Mouse (Mus musculus): ENCODE measurements around the gene Il27ra.

Gene Il27ra

DNA sequence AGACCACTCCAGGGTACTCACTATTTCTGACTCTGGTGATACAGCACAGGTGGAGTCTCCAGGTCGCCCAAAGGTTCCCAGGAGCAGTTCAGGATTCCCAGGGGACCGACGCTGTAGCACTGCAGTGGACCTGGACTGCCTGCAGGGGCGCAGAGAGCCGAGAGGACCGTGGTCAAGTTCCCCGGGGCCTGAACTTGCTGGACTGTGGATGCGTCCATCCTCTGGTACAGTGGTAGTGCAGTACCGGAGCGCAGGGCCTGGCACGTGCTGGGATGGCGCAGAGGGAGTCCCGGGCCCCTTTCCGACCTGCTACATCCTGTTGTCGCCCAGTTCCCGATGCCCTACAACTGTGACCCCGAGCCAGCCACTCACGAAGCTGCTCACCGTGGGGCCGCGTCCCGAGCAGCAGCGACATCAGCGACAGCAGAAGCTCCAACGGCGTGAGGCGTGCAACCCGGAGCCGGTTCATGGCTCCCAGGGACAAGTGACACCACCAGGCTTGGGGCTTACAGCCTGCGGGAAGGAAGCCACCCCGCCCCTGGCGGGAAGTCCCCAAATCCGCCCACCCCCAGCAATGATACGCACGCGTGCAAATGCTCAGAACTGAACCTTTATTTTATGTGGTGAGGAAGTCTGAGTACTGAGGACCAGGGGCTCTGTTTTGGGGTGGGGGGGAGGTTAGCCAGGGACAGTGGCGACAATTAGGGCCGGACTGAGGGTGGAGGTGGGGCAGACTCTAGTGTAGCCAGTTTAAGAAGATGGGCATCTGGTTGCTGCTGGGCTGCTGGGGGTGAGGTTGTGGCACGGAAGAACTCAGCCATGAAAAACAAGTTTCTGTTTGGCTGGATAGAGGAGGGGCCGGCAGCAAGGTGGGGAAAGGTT, at the start of gene Il27ra:
Gene Il27ra (minus strand): TSS at position 524 of the 882 bp plus-strand sequence.
- DNase-seq = peak; percentile 85

DNA sequence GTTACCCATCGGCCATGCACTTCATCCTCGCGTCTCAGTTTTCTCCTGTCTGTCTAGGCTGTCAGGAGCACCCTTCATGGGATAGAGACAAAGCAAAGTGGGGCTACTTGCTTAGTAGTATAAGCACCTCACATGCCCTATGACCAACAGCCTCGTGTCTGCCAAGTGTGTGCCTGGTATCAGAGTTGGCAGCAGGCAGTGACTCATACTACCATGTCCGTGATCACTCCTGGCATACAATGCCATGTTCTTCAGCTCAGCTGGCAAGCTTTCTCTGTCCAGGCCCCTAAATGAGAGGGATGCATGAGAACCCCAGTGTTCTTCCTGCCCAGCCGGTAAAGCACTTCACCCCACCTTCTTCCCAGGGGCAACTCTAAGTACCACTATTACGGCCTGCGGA, 48.2 kb upstream of the Il27ra start:
- no peak for DNase-seq

DNA sequence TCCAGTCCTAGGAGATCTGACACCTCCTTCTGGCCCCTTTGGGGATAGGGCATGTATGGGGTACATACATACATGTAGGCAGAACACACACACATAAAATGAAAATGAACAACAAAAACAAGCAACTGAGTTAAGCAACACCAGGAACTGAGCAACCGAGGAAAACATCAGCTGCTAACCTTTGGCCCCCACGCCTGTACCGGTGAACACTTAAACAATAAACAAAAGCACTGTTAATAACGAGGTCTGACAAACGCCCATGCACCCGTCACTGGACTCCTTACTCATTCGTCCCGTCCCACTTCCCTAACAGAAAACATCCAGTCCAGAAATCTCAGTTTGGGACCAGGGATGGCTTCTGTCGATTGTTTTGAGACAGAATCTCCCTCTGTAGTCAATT, 46.9 kb upstream of the Il27ra start:
- no peak for DNase-seq

DNA sequence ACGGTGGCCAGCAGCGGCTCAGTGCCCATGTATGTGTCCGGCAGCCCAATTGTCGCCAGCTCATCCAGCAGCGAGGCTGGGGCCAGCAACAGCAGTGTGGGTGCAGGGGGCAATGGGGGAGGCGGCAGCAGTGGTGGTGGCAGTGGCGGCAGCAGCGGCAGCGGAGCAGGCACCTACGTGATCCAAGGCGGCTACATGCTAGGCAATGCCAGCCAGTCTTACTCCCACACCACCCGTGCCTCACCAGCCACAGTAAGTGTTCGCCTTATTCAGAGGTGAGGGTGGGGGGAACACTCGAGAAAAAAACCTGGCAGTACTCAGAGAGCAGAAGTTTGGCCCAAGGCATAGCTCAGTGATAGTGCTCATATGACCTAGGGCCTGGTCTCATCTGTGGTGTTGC, 45.4 kb upstream of the Il27ra start:
- DNase-seq = no peak

DNA sequence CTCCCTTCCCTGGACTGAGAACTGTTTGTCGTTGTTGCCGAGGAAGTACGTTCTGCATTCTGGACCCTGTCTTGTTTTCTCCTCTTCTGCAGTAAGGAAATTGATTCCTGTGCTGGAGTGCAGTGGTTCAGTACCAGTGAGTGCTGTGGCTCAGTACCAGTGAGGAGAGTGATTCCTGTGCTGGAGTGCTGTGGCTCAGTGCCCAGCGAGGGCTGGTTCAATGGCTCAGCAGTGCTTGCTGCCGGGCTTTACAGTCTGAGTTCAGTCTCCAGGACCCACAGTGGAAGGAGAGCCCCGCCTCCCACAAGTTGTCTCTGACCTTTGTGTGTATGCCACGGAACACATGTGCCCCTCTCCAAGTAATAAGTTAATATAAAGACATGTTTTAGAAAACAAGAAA, 44.8 kb upstream of the Il27ra start:
- DNase-seq = no peak

DNA sequence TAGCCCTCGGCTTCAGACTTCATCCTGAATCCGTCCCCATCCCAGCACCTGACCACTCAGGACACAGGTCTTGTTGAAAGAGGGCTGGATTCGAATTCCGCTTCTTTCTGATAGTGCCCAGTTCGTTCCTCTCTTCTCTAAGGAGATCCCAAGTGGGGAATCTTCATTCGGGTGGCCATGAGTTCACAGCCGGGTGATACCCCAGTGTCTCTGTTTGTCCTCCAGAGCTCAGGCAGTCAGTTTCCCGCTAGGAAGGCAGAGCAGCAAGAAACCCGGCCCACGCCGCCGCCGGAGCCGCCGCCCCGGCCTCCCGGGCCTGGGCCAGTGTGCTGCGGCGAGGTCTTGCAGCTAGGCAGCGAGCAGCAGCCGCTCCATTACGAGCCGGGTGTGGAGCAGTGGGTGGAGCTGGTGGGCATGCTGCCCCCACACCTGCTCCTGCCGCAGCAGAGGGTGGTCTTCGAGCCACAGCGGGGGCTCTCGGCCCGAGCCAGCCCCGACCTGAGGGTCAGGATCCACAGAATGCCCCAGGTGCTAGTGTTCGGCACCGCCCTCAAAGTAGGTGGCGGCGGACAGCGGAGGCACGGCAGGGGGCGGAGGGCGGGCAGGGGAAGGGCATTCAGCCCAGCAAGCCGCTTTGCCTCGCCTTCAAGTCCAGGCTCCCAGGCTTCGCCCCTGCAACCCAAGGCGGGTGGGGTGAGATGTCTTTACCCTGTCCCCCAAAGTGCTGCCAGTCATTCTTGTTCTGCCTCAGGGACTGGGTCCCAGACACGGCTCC, 42.1 kb upstream of the Il27ra start:
- DNase-seq = no peak

DNA sequence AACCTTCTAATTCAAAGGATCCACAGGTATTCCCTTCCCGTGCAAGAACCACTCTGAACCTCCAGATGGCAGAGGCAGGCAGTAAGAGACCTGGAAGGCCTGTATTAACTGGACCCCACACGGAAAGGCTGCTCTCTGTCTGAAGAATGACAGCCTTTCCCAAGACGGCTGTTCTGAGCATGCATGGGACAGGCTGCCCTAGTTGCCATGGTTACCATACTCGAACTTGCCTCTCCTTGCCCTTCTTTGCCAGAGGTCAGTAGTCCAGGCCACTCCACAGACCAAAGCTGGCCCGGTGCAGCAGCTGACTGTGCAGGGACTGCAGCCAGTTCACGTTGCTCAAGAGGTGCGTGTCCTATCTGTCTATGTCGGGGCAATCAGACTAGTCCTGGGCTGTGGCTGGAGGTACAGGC, 41.4 kb upstream of the Il27ra start:
- no peak for DNase-seq

DNA sequence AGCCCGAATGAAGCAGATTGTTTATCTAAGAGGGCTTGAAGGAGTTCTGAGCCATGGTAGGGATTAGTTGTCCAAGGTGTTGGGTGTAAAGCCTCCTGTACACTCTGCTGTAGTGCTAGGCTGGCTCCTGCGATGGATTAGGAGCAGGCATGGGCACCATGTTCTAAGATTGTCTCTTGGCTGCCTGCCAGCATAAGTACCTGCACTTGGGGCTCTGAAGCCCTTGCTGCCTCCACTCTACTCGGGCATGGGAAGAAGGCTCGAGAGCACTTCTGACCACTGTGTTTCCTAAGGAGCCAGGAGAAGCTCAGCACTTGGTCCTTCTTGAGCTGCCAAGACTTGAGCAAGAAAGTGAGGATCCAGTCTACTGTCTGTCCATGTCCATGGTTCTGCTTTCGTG, 36.8 kb upstream of the Il27ra start:
- no peak for DNase-seq

DNA sequence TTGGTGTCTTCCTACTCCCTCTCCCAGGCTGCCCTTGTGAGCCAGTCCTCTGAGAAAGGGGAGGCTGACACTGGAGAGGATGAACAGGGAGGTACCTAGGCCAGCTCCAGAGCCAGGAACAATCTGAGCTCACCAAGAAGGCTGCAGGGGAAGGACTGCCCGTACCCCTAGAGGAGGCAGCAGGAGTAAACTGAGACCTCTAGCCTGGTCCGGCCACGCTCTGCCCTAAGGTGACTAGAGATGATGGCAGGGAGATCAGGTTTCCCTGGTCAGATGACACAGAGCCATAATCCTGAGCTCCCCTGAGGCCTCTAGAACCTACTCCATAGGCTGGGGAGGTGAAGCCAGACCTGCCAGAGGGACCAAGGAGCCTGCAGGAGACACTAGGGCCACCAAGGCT, 34.5 kb upstream of the Il27ra start:
- no peak for DNase-seq

DNA sequence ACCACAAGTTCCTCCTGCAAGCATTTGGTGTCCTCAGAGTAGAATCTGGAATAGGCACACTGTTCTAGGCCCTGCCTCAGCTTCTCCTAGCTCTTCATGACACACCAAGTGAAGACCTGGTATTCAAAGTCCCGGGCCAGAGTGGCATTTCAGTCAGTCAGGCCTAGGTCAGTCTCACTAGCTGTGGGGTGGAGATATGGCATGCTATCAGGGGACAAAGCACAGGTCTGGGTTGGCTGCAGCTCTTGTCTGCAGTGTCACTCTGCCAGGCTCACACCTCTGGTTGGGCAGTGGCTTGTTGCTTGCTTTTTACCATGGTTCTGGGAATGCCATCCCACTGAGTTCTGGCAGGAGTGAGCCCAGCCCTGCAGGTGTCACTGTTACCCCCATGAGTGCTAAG, 34.0 kb upstream of the Il27ra start:
- no peak for DNase-seq

DNA sequence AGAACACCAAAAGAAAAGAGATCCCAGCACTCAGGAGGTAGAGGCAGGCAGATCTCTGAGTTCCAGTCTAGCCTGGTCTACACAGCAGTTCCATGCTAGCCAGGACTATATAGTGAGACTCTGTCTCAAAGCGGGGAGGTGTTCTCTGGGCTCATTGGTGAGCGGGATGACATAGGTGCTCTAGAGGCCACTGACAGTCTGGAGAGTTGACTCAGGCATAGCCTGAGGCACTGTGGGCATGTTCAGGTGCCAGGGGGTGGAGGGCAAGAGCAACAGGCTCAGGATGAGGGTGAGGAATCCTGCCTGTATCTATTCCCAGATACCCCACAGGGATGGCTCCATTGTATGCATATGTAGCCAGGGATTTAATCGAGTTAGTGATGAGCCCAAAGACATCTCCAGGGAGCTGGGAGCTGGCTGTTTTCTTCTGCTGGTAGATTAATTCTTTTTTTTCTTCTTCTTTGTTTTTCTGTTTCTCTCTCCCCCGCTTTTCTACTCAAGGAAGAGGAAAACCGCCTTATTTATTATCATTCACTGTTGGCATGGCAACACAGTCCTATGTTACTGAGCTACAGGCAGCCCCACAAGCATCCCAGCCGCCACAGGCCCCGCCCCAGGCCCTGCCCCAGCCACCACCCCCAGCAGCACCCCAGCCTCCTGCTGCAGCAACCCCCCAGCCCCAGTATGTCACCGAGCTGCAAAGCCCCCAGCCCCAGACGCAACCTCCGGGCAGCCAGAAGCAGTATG, 31.0 kb upstream of the Il27ra start:
- DNase-seq = peak; percentile 27

DNA sequence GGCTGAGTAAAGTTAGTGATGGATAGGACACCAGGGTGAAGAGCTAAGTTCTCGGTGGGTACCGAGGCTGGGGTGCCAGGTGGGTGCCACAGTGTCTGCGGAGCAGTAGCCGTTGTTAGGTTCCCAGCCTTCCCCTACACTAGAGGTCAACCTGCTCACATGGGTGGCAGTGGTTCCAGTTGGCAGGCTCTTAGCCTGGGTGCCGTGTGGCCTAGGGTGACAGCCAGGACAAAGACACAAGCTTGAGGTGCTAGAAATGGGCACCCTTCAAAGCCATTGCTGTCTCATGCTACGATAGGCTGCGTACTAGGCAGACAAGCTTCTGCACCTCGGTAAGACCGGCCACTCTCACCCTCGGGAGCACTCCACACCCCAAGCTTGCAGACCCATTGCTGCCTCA, 29.9 kb upstream of the Il27ra start:
- no peak for DNase-seq

DNA sequence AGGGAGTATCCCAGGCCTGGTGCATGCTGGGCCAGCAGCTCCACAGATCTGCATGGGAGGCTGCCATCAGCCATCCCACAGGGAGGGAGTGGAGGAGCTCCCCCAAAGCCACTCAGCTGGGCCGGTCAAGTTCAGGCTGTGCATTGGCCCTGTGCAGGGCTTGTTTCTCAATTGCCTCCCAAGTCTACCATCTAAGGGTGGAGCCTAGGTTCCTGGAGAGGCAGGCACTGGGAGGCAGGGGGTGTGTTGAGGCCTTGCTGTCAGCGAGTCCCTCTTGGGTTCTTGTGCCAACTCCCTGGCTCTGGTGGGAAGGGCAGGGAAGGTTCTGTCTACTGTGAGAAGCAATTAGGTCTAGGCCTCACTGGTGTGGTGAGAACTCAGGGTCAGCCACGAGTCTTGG, 29.5 kb upstream of the Il27ra start:
- no peak for DNase-seq

DNA sequence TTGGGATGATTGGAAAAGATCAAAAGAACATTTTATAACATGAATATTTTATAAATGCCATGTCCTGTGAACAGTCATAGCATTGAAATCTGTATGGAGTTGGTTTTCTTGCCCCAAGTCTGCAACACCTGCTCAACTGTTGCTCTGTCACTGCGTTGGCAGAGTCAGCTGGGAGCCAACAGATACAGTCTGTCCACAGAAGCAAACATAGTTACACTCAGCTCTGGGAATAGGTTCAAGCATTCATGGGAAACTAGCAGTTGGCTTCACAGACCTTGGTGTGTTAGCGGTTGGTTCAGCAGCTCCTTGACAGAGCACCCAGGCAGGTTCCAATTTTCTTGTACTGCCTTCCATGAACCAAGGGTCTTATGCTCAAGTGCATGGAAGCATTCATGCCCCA, 28.3 kb upstream of the Il27ra start:
- no peak for DNase-seq

DNA sequence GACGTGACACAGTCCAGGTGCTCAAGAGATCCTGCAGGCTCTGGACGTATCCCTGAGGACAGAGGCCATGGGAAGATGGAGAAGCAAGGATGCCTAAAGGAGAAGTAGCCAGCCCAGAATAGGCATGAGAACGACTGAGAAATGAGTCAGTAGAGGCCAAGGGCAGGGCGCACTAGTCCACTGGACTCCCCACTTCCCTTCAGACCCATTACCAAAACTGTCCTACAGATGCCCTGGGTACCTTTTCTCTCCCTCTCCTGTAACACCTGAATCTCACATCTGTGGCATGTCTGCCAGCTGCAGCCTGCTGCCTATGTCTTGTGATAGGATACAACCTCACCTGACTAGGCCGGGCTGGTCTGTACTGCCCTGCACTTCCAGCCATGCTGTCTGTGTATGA, 27.9 kb upstream of the Il27ra start:
- no peak for DNase-seq

DNA sequence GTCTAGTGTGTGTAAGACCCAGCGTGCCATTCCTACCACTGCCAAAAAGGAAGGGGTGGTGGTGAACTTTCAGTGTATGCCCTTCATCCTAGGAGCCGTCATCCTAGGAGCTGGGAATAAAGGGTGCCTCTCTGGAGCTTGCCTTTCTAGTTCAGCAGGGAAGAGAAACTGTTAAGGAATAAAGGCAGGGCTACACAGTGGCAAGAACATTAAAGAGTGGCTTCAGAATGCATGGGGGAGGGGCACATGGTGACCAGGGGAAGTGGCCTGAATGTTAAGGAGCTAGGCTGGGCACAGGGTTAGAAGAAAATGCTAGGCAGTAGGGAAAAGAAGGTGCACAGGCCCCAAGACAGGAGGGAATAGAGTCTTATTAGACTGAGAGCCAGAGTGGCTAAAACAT, 27.4 kb upstream of the Il27ra start:
- DNase-seq = no peak

DNA sequence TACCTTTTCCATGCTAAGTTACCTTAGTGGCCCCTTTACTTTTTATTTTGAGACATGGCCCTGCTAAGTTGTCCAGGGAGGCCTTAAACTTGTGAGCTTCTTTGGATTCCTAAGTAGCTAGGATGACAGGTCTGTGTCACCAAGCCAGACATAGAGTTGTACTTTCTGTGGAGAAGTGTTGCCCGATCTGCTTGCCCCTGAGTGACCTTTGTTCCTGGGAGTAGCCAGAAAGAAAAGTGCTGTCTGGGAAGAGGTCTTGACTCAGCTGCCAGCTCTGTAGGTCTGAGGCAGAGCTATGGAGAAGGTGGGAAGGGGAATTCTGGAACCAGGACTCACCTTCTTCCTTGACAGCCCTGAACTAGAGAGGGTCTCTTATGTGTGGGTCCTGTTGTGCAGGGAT, 26.8 kb upstream of the Il27ra start:
- DNase-seq = no peak

DNA sequence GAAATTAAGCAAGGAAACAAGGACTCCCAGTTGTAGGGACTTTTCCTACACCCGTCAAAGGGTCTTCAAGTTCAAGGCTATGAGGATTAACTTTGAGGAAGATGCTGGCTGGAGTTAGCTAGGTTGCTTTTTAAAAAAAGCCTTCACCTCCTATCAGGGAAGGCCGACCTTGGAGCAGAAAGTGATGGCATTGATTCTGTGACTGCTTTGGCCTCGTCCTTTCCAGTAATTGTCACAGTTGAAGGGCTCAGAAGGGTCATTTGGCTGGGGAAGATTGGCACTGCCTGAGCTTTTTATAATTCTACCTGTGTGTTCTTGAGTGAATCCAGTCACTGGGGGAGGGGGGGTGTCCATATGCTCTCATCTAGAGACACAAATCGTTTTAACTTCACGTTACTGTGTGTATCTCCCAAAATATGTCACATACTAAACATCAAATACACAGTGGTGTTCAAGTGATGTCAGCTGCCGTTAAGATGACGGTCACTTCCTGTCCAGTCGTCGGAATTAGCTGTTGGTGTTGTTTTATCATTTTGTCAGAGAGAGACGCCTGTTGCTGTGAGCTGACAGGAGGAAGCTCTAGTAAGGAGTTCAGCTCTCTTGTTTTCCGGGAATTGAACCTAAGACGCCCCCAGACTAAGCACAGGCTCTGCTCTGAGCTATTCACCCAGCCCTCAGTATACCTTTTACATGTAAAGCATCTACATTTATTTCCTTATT, 26.1 kb upstream of the Il27ra start:
- DNase-seq = no peak

DNA sequence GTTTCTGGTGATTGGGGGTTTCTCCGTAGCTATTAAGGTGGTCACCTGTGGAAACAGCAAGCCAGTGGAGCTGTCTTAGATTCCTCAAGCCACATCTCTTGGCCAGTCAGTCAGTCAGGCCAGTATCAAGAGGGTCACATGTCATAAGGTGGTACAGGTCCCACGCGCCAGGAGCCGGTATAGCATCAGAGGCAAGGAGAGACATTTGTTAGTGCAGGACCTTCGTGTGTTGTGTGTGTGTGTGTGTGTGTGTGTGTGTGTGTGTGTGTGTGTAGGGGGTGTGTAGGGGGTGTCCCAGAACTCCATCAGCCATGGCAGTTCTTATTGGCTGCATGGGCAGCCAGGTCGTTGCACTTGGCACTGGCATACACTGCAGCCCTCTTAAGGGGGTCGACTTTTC, 25.5 kb upstream of the Il27ra start:
- no peak for DNase-seq

DNA sequence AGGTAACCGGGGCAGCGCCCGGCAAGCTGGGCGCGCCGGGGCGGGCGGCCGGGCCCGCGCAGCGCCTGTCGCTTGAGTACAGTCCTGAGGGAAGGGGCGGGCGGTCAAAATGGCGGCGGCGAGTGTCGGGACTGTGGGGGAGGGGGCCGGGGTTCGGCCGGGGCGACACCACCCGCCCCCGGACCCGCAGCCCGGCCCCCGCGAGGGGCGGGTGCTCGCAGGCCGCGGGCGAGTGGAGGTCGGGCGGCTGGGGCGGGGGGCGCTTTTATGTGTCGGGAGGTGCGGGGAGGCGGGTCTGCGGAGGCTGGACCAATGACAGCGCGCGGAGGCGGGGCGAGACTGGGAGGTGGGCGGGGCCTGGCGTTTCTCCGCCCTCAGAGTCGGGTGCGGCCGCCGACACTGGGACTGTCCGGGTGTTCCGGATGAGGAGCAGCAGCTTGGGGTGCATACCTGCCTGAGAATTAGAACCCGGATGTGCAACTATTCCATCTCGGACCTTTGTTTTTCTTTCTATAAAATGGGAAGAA, 24.7 kb upstream of the Il27ra start:
- peak; percentile 99 for DNase-seq

DNA sequence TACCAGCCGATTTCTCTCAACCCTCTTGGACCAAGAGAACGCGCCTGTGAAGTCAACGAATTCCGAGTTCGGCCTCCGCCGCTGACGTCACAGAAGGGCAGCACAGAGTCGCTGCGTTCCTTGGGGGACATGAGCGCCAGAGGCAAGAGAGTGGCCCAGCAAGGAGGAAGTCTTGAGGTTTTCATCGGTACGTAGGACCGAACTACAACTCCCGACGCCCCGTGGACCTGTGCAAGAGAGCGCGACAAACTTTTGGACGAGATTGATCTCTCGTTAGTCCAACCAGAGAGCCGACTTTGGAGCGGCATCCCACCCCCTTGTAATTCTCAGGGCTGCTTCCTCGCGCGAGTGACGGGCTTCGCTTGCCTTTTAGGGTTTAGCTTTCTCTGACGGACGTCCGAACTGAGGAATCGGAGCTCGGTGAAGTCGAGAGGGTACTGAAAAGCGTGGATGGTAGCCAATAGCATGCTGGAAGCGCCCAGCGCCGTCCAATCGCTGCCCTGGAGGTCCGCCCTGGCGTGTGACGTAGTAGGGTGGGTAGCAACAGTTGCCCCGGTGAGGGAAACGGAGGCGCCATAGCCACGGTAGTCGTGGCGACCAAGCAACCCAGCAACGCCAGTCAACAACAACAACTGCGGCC, 24.0 kb upstream of the Il27ra start, which contains the start of gene Rfx1:
Gene Rfx1 (plus strand): TSS at position 544 of the 640 bp plus-strand sequence.
- DNase-seq = peak; percentile 99

DNA sequence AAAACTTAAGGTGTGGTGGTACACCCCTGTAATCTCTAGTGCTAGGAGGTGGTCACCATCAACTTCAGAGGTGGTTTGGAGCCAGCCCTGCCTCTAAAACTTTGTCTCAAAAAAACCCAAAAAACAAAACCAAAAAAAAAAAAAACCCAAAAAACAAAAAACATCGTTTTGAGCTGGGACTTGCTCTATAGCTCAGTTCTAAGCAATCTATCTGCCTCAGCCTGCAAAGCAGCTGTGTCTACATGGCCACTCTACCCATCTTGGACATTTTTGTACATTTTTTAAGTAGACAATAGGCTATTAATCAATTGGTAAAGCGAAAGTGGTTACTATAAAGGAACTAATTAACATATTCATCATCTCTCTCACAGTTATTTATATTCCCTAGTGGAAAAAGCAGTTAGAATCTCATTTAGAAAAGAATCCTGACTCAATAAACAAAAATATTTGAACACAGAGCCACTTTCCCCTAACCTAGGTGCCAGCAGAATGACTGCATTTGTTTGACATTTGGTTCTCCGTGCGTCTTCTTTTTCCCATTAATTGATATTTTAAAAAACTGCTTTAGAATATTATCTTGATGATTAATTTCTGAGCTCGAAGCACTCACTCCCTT, 23.2 kb upstream of the Il27ra start:
- no peak for DNase-seq
